Mouse (Mus musculus): Measurements from ENCODE around the gene Tmem158.

DNA sequence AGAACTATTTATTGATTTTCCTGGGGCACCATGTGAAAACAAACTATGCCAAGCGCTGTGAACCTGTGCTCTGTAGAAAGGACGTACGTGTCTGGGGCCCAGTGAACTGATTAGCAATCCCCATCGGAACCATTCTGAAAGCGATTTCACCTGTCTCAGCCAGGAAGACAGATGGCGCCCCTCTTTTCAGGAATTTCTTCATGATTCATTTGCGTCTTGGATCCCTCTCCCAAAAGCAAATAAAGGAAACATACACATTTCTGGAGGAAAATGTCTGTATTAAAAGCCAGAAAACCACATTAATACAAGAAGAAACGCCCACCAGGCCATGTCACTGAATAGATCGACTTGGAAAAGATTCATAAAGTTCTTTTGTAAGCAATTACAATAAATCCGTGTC, 1.8 kb downstream of the Tmem158 start:
- TF ChIP-seq CTCF (IDR thresholded peaks at IDR 0.05; ENCODE audit: low read depth) = no peak
- no peak for TF ChIP-seq EP300 (IDR thresholded peaks at IDR 0.05; ENCODE audit: low read depth)

Data from liver, embryonic 14.5 days (tissue).